Mouse (Mus musculus) lung, adult 2 months (tissue): ENCODE data around the gene Litaf.

Experiments
- CTCF ChIP-seq: fragments of 200-500 bp; IDR thresholded peaks from 2 replicates; pipeline ENCODE4 v1.5.1; 2011; ENCODE audit warnings: mild to moderate bottlenecking, low read length, control low read depth; ENCODE audit not compliant: insufficient read depth
- POLR2A ChIP-seq: fragments of 200-500 bp; IDR thresholded peaks from 2 replicates; pipeline ENCODE4 v1.6.1; 2011; ENCODE audit warnings: low read depth, mild to moderate bottlenecking, control low read depth, low read length, borderline replicate concordance; ENCODE audit errors: extremely low read depth

DNA sequence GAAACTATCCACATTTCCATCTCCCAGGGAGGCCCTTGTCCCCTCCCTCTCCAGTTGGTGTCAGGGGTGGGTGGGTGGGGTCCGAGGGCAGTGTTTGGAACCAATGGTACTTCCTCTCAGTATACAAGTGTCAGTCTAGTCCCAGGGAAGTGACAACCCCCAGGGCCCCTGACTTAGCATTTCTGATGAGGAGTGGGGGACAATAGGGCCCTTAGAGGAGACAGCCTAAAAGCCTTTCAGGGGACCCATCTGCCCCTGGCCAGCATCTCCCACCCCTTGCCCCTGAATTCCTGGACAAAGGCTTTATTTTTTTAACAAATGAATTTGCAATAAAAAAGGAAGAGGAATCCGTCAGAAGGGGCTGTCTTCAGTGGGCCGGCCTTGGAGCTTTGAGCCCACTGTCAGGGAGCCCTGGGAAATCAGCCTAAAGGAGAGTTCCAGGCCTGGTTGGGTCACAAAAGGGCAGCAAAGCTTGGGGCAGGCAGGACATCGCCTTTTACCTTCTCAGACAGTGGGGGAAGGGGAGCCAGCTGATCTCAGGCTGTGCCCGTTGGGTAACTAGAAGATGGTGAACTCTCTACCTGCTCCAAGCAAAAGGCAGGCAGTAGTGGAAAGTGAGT lies 129.1 kb downstream of the Litaf start:
- TF ChIP-seq POLR2A (no peak), CTCF (no peak)
